Mouse (Mus musculus) bone marrow, adult 2 months (tissue): ENCODE results near the gene Shpk. TPM values are rescaled to one million over a fixed set of nuclear protein-coding genes. Genes with fewer than 3 reads are reported as not detected.

Experiments
- H3K27ac ChIP-seq: fragments of 200-500 bp; 2 replicates; pipeline ENCODE4 v1.5.1; 2012; ENCODE audit warnings: low read depth, mild to moderate bottlenecking, control low read depth, inconsistent platforms, low read length; ENCODE audit not compliant: control insufficient read depth, poor library complexity, insufficient read depth
- H3K4me1 ChIP-seq: fragments of 200-500 bp; 2 replicates; pipeline ENCODE4 v1.6.1; 2011; ENCODE audit warnings: low read length; ENCODE audit not compliant: control insufficient read depth, insufficient read depth
- H3K4me3 ChIP-seq: fragments of 200-500 bp; replicated peaks from 2 replicates; pipeline ENCODE3; 2011; ENCODE audit warnings: mild to moderate bottlenecking, low read depth, low read length, control low read depth; ENCODE audit not compliant: control insufficient read depth
- CTCF ChIP-seq: fragments of 200-500 bp; IDR thresholded peaks from 2 replicates; pipeline ENCODE4 v1.5.1; 2011; ENCODE audit warnings: low read length, control low read depth; ENCODE audit not compliant: control insufficient read depth, insufficient read depth
- POLR2A ChIP-seq: fragments of 200-500 bp; IDR thresholded peaks from 2 replicates; pipeline ENCODE4 v1.6.1; 2011; ENCODE audit warnings: low read depth, mild to moderate bottlenecking, control low read depth, low read length, borderline replicate concordance; ENCODE audit not compliant: control insufficient read depth
- WGBS: fragments of 180-500 bp; shearing (Covaris S2); methylation state at CpG from one replicate; pipeline ENCODE4 v1.1.7; 2018; 5-methylcytosine and 5-hydroxymethylcytosine counted together
- polyA plus RNA-seq: library from polyadenylated mRNA; stranded (reverse); fragments of >200 nt; gene quantifications from 2 replicates; pipeline ENCODE4 v1.2.4, GENCODE M21; 2011; ENCODE audit warnings: low replicate concordance; ENCODE audit not compliant: missing spikeins, insufficient read depth, insufficient read length

The Shpk gene
- polyA plus RNA-seq, 1 experiment, result 1.4 TPM

GRCm38 (mm10) chr11:73205194-73205593, 5.9 kb downstream of the Shpk start:
- Histone ChIP-seq H3K4me1 (no peaks in the 10 kb centered on the region), H3K4me3 (no peak overlapping the region), H3K27ac (no peak overlapping the region)
- 76% methylated on average over 7 of the region's 7 CpGs for WGBS
- TF ChIP-seq CTCF, result no peak
- no peak for TF ChIP-seq POLR2A

- H3K4me3 ChIP-seq, result no peak overlapping the region
- TF ChIP-seq POLR2A (no peak), CTCF (no peak)
- H3K4me1 ChIP-seq, result no peaks in the 10 kb centered on the region
- whole genome bisulfite sequencing, result 75% methylated on average over 2 of the region's 2 CpGs
- H3K27ac ChIP-seq, result no peak overlapping the region
Measured at GRCm38 (mm10) chr11:73207621-73208020, 8.4 kb downstream of the Shpk start.

GRCm38 (mm10) chr11:73213956-73214355, 14.7 kb downstream of the Shpk start:
- TF ChIP-seq POLR2A, result no peak
- no peak for TF ChIP-seq CTCF
- Histone ChIP-seq H3K27ac (no peak overlapping the region), H3K4me3 (no peak overlapping the region), H3K4me1 (no peaks in the 10 kb centered on the region; the same call in 1 of the 2 replicates)
- 81% methylated on average over 3 of the region's 3 CpGs for WGBS

- 69% methylated on average over 2 of the region's 2 CpGs for WGBS
- H3K4me1 ChIP-seq, result no peaks in the 10 kb centered on the region; the same call in 1 of the 2 replicates
- TF ChIP-seq POLR2A (no peak), CTCF (peak; percentile 7; the same call in 1 of the 2 replicates)
- H3K27ac ChIP-seq, result no peak overlapping the region
- H3K4me3 ChIP-seq, result no peak overlapping the region
Measured at GRCm38 (mm10) chr11:73219671-73220070, 20.4 kb downstream of the Shpk start.

- no peaks in the 10 kb centered on the region; the same call in 1 of the 2 replicates for H3K4me1 ChIP-seq
- WGBS, result 86% methylated on average over 1 of the region's 1 CpGs
- TF ChIP-seq CTCF, result no peak
- no peak for TF ChIP-seq POLR2A
- H3K27ac ChIP-seq, result no peak overlapping the region
- H3K4me3 ChIP-seq, result no peak overlapping the region
Measured at GRCm38 (mm10) chr11:73220651-73221050, 21.4 kb downstream of the Shpk start.

- no peak overlapping the region for H3K4me3 ChIP-seq
- WGBS, result 52% methylated on average over 5 of the region's 5 CpGs
- H3K4me1 ChIP-seq, result no peaks in the 10 kb centered on the region
- TF ChIP-seq POLR2A (no peak), CTCF (no peak)
- H3K27ac ChIP-seq, result no peak overlapping the region
Measured at GRCm38 (mm10) chr11:73222846-73223245, 23.6 kb downstream of the Shpk start.

- H3K4me1 ChIP-seq, result no peaks in the 10 kb centered on the region
- H3K4me3 ChIP-seq, result no peak overlapping the region
- TF ChIP-seq CTCF (peak; percentile 22; the same call in 1 of the 2 replicates), POLR2A (no peak)
- H3K27ac ChIP-seq, result no peak overlapping the region
- WGBS, result 65% methylated on average over 2 of the region's 2 CpGs
Measured at GRCm38 (mm10) chr11:73223966-73224365, 24.7 kb downstream of the Shpk start.

- no peak overlapping the region for H3K4me3 ChIP-seq
- no peak overlapping the region for H3K27ac ChIP-seq
- no peaks in the 10 kb centered on the region for H3K4me1 ChIP-seq
- no peak for TF ChIP-seq POLR2A
- no peak for TF ChIP-seq CTCF
- 80% methylated on average over 6 of the region's 6 CpGs for WGBS
Measured at GRCm38 (mm10) chr11:73225856-73226255, 26.6 kb downstream of the Shpk start.

- H3K27ac ChIP-seq, result no peak overlapping the region
- 70% methylated on average over 5 of the region's 5 CpGs for WGBS
- H3K4me1 ChIP-seq, result no peaks in the 10 kb centered on the region
- no peak for TF ChIP-seq CTCF
- no peak for TF ChIP-seq POLR2A
- H3K4me3 ChIP-seq, result no peak overlapping the region
Measured at GRCm38 (mm10) chr11:73228881-73229280, 29.6 kb downstream of the Shpk start.
